Mouse (Mus musculus): ENCODE measurements around the gene Pcp4.

The Pcp4 gene

DNA sequence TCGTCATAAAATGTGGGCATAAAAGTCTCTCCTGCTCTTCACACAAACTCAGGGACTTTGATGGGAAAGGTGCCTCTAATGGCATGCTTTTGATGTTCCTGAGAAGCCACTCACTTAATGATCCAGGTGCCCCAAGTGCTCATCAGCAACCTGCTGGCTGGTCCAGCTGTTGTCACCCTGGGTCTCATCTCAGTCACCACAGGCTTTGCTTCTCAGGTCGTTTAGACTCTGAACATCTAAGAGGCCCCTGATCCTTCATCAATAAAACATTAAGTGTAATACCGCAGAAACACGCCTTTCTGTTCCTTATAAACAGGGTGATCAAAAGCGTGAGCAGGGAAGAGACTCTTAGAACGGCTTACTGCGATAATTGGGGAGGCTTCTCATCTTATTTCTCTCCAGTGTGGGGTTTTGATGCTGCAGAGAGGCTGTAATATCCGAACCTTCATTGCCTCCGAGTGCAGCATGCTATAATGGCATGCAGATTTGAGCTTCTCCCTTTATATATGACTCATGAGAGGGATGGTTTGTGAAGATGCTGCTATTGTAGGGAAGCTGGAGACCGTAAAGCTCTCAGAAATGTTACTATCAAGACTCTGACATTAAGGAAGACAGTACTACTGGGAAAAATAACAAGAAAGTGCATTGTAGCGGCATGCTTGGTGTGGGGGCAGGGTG, 19.7 kb downstream of the Pcp4 start:
- no peak for DNase-seq (ENCODE audit: low read depth, low spot score)

DNA sequence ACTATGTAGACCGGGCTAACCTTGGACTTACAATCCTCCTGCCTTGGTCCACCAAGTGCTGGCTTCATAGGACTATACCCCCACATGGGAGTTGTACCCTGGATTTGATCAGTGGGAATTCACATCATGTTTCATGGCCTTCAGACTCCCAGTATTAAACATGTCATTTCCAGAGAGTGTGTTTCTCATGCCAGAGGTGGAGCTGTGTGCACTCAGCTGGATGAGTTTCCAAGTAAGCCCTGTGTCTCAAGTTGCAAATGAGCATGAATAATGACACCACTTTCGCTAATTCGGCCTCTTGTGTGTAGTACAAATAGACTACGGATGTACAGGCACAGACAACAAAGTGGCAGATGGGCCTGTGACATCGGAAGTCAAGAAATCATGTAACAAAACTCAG, 20.6 kb downstream of the Pcp4 start:
- no peak for DNase-seq (ENCODE audit: low read depth, low spot score)

DNA sequence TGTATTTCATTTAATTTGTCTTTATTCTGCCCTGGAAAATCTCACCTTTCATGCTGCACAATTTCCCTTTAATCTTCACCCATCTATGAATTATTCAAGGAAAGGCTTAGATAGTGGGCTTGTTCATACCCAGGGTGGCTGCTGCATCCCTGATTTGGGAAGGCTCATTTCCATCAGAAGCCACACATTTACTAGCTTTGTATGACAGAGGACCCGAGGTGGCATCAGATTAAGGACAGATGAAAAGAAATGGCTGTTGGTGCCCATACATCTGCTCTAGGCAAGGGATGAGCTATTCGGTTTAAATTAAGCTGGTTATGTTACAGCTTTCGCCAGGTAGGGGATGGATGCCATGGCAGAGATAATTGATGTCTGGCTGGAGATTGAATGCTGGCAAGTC, 24.1 kb downstream of the Pcp4 start:
- DNase-seq (ENCODE audit: low read depth, low spot score) = no peak

DNA sequence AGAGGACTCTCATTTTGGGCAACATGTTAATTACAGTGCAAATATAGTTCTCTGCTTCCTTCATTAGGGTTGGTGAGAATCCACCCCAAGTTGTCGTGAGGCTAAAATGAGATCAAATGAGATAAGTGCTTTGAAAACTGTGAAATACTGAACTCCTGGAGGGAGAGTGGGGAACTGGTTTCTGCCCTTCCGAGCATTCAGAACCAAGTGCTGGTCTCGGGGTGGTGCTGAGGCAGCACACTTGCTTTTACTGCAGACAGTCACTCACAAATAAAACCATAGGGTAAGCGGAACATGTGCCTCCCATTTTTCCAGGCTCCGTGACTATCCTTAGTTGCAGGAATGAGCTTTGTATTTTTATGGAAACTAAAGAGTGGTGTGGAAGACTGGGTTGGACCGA, 26.7 kb downstream of the Pcp4 start:
- no peak for DNase-seq (ENCODE audit: low read depth, low spot score)

DNA sequence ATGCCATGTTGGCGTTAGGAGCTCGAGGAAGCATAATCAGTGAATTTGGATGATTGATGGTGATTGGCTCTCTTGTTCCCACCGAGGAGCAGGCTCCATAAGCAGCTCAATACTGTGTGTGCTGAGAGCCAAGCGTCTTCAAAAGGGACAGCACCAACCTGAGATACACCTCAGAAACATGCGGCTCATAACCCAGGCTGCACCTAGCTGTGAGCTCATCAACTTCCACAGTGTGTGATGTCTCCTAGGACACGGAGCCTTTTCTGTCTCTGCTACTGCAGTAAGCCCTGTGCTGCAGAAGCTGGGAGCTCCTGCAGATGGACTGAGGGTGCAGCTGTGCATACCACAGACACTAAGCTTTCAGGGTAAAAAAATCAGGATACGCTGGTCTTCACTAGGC, 31.5 kb downstream of the Pcp4 start:
- no peak for DNase-seq (ENCODE audit: low read depth, low spot score)

DNA sequence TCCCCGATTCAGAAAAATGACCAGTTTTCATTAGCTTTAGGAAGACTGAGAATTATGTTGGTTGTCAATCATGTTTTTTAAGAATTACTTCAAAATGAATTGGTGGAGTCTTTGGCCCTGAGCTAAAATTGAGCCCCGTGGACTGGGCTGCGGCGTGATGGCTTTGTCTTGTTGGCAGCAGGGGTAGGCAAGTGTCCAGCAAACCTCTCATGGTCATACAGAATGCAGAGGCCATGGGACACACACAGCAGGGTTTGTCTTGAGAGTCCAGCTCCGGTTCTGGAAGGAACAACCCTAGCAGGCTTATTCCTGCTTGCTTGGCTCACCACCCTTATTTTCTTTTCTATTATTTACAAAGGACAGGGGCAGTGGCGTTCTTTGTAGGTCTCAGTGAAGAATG, 33.8 kb downstream of the Pcp4 start:
- no peak for DNase-seq (ENCODE audit: low read depth, low spot score)

DNA sequence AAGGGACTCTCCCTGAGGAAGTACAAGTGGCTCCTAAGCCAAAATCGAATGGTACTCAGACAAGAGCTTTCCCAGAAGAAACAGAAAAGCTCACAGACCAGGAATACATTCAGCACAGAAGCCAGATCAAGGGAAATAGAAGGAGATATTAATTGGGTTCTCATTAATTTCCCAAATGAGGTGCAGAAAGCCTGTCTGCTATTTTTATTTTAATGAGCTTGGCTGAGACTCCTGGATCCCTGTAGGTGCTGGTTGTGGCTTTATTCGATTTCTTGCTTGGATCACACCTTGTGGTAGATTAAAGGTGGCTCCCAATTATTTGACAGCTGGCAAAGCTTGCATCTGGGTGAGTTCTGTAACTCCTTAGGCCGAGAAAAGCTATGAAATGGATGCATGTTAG, 35.2 kb downstream of the Pcp4 start:
- DNase-seq (ENCODE audit: low read depth, low spot score) = no peak

DNA sequence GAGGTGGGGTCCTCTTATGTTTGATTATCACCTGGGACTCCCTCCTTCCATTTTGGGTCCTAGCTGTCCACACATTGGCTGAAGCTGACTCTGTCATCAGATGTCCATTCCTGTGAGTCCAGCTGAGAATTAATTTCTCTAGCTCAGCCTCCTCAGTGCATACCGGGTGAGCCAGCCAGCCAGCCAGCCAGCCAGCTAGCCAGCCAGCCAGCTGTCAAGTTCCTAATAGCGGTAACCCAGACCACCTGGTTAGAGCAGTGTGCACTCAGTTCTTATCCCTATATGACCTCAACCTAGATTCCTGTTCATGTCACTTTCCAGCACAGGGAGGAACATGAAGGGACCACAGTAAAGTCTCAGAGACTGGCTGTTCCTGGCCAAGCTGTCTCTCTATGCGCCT, 47.1 kb downstream of the Pcp4 start:
- no peak for DNase-seq (ENCODE audit: low read depth, low spot score)

DNA sequence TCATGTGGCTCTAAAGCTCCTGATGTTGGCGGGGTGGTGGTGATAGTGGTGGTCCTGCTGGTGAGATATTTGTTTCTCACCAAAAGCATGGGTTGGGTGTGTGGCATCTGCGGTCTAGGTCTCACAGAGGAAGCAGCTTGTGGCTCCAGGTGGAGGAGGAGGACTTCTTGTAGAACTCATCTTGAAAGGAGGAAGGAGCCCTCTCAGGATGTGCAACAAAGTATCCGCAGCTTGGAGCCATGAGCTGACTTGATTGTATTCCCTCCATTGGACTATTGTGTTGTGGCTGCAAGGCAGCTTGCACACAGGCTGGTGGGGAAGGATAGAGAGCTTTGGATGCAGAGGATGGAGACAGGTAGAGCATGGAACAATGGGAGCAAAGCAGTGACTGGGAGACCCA, 60.1 kb downstream of the Pcp4 start:
- no peak for DNase-seq (ENCODE audit: low read depth, low spot score)

DNA sequence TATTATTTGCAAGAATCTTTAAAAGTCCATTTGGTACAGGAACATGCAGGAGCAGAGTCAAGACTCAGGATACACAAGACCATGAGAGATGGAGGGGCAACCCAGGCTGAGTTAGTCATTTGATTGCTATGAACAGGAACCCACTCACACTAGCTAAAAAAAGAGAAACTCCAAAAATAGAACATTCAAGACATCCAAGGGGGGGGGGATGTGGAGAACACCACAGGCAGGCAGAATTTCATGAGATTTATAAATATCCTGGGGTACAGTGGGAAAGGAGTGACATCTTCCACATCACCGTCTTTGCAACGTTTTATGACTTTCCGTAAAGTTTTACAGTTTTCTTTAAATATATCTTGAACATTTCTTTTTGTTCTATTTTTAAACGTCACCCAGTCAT, 61.1 kb downstream of the Pcp4 start:
- DNase-seq (ENCODE audit: low read depth, low spot score) = no peak

DNA sequence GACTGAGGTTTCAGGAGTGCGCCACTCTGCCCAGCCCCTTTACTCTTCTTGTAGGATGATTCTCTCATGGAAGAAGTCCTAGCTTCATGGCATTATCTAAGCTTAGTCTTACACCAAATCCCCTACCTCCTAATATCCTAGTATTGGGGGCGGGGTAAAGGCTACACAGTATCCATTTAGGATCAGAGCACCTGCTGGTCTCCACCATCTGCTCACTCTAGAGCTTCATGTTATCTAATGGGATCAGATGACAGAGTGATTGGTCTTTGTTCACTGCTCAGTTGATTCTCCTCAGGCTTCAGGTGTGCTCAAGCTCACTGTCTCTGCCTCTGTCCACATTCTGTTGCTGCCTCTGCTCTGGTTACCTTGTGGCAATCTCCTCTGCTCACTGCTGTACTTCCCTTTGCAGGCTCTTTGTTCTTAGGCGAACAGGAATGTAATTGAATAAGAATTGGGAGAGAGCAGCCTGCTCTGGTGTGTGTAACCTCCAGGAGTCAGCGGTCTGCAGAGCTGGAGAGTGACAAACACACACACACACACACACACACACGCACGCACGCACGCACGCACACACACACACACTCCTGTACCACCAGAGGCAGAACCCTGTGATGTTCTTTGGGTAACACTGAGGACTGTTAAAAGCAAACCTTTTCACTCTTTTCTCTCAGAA, 62.6 kb downstream of the Pcp4 start:
- no peak for DNase-seq (ENCODE audit: low read depth, low spot score)

DNA sequence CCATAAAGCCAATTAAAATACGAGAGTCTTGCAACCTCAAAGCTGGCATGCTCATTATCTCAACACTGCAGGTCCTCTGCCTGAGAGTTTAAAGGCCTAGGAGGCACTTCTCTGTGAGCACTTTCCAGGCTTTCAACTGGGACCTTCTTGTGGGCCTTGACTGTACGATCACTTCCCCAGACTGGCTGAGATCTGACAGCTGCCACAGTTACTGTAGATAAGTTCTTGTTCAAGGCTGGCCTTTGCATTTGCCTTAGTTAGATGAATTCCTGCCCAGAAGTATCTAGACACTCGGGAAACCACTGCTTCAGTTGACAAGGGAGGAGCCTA, 63.1 kb downstream of the Pcp4 start:
- no peak for DNase-seq (ENCODE audit: low read depth, low spot score)

DNA sequence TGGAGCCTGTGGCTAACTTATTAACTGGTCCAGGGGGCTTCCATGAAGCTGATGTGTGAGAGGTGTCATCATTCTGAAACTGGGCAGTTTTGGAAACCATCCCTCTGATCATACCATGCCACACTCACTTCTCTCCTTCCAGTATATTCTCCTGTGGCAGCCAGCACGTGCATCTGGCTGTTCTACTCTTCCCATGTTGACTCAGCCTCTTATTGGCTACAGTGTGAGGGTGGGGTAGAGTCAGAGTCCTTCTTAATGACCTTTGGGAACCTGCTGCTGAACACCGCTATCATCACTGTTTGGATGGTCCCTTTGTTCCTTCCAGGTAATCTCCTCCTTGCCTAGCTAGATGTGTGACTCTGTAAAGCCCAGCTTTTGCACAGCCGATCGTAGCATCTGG, 63.6 kb downstream of the Pcp4 start:
- no peak for DNase-seq (ENCODE audit: low read depth, low spot score)

DNA sequence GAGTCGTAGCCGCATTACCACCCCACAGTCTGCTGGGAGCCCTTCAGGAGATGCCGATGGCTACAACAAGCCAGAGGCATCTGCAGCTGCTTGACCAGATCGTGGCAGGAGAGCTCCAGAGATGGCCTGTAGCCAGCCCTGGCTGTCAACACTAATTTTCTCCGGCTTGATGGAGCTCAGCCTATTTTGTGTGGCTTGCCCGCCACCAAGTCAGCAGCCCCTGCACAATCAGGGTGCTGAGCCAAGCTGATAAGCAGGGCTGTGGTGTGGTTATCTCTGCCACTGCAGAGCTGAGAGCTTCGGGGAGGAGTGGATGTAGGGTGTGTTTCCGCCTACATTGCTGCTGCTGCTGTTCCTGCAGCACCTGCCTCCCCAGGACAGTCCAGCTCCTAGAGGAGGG, 66.3 kb downstream of the Pcp4 start:
- no peak for DNase-seq (ENCODE audit: low read depth, low spot score)

DNA sequence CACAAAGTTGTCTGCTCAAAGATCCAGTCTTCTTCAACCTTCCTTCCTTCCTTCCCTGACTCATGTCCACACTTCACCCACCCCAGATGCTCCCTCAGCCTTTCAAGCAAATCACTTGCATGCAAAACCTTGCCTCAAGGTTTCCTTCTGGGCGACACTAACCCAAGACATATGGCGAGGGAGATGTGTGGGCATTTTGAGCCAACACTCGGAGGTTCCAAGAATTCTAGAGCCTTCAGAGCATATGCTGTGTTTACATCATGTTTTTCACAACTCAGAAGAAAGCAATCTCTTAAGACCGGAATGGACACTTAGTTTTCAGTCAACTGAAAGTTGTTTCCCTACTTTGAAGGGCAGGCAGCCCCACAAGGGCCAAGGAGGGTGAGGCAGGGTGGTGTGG, 67.9 kb downstream of the Pcp4 start:
- DNase-seq (ENCODE audit: low read depth, low spot score) = no peak

DNA sequence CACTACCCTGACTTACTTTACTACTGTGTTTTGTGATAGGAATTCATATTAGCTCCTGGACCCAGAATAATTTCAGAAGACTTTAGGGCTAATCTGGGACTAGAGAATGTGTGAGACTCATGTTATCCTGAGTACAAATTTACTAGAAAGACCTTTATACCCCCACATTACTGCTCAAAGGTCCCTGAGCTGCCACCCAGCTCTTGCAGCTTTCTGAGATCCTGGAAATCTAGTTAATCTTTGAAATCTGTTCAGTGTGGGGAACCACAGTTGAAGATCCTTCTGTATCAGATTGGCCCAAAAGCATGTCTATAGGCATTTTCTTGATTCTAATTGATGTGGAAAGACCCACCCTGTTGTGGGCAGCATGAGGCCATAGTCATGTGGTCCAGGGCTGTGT, 69.0 kb downstream of the Pcp4 start:
- DNase-seq (ENCODE audit: low read depth, low spot score) = no peak

DNA sequence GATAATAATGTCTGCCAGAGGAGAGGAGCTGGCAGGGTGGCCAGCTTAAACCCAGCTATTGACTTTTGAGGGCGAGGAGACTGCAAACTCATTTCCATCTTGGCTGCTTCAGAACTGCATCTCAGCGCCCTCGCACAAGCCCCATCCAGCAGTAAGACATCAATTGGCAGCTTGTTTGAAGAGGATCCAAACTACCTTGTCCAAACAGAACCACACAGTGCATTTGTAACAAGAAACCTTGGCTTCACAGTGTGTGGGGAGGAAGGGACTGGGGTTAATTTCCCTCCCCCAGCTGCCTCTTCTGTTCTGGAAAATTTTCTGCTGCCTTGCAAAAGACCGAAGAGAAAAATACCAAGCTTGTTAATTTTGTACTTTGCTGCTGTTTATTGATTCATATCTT, 71.7 kb downstream of the Pcp4 start:
- no peak for DNase-seq (ENCODE audit: low read depth, low spot score)

DNA sequence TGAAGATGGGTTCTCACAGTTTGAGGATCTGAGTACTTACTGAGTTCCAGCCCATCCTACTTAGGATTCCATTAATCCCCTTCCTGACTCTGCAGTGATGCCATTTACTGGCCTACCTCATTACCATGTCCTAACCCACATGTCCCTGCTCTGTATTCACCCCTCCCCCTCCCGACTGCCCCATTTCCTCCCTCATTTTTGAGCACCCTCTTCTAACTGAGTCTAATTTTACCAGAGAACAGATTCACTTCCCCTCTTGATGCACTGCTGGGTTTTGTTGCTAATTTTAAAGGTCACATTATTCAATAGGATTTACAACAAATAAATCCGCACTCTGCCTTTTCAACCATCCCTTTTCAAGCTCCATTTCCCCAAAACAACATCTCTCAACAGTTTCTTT, 73.7 kb downstream of the Pcp4 start:
- no peak for DNase-seq (ENCODE audit: low read depth, low spot score)

DNA sequence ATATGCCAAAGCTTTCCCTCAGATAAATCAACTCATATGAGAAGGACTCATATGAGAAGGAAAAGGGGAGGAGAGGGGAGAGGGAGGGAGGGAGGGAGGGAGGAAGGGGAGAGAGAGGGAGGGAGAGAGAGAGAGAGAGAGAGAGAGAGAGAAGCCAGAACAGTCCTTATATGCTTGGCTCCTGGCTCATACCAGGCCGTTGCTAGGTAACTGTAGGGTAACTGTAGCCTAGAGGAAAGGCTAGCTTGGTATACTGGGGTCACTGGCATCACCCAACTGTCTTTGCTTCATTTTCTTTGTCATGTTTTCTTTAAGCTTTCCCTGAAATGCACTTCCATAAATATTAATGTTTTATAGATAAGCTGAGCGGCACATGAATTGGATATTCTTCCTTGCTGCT, 85.3 kb downstream of the Pcp4 start:
- no peak for DNase-seq (ENCODE audit: low read depth, low spot score)

DNA sequence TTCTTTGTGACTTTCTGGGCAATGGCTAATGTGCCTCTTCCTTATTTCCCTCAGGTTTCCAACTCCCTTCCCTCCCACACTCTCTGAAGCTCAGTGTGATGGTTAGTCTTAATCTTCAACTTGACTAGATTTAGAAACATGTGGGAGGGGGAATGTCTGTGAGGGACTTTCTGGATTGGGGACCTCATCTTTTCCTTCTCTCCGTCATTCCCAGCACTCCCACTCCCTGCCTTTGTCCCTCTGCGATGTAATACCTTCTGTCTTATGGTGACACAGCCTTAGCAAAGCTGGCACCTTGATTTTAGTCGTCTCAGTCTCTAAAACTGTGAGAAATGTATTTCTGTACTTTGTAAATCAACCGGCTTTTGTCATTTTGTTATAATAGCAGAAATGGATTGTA, 88.0 kb downstream of the Pcp4 start:
- no peak for DNase-seq (ENCODE audit: low read depth, low spot score)

DNA sequence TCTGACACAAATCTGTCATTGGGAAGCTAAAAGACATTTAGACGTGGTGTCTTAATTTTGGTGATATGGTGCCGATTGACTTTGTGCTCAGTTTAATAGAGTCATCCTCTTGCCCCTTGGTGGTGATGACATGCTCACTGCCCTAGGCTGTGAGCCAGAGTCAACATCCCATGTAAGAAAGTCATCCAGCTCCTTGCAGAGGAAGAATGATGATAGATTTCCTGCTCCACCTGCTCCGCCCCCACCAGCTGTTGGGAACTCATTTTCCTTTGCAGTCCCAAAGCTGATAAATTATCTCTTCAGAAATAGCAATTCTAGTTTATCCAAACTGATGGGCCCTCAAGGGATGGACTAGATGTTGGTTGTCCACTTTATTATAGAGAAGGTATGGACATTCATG, 89.2 kb downstream of the Pcp4 start:
- no peak for DNase-seq (ENCODE audit: low read depth, low spot score)

DNA sequence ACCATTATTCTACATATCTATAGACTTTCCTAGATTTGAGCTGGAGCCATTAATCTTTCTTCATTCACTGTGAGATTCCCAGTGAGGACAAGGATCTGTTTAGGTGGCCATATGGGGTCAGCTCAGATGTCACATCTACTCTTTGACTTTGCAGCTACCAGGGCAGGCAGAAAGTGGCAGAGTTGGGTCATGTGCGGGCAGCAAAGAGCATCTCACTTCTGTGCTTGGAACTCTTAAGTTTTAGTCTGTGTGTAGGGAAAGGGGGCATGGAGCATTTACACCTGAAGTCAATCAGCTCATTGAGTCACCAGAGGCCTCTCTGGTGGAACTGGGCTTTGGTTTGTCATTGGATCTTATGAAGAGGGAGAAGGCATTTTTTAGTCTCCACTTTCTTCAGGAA, 90.9 kb downstream of the Pcp4 start:
- DNase-seq (ENCODE audit: low read depth, low spot score) = no peak

DNA sequence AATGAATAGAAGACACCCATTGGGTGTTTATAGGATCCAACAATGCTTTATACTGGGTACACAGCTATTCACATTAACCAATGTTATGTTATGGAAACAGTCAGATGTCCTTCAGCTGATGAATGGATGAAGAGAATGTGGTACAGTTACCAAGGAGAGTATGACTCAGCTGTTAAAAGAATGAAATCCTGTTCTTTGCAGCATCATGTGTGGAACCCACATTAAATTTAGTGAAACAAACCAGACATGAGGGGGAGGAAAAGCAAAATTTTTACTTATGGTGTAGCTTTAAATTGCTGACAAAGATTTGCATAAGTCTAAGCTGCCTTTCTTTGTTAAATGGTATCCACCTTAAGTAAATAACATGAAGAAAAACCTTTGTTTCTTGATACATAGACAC, 92.4 kb downstream of the Pcp4 start:
- no peak for DNase-seq (ENCODE audit: low read depth, low spot score)
